Mouse (Mus musculus): ENCODE data around the gene Reep3. TPM values are rescaled to one million over a fixed set of nuclear protein-coding genes. Genes with fewer than 3 reads are reported as not detected.

The Reep3 gene
- polyA plus RNA-seq, 1 experiment from 2014 or later, result 38.6 TPM

- H3K27me3 ChIP-seq, result no peaks in the 10 kb centered on the region
- peak overlapping the region; percentile 85 for H3K4me2 ChIP-seq (replicated peaks)
- peaks cover 38% of the 10 kb centered on the region for H3K4me1 ChIP-seq (replicated peaks)
- H3K9me3 ChIP-seq, result no peaks in the 10 kb centered on the region
- H3K36me3 ChIP-seq, result no peaks in the 10 kb centered on the region
- H3K27ac ChIP-seq, result no peak overlapping the region
- WGBS, result 87% methylated on average over 7 of the region's 7 CpGs
- H3K4me3 ChIP-seq (replicated peaks), result peak overlapping the region; percentile 90; the same call in 1 of the 2 replicates
- H3K9ac ChIP-seq (replicated peaks), result no peak overlapping the region
- no peak for ATAC-seq
Observed at GRCm38 (mm10) chr10:67094922-67095321, 1.8 kb downstream of the Reep3 start.

- WGBS, result 96% methylated on average over 4 of the region's 4 CpGs
- no peaks in the 10 kb centered on the region for H3K36me3 ChIP-seq
- no peak overlapping the region for H3K4me2 ChIP-seq (replicated peaks)
- no peaks in the 10 kb centered on the region for H3K27me3 ChIP-seq
- H3K4me3 ChIP-seq (replicated peaks), result no peak overlapping the region
- no peak overlapping the region for H3K9ac ChIP-seq (replicated peaks)
- H3K4me1 ChIP-seq (replicated peaks), result peaks cover 13% of the 10 kb centered on the region
- H3K9me3 ChIP-seq, result no peaks in the 10 kb centered on the region
- no peak for ATAC-seq
- no peak overlapping the region for H3K27ac ChIP-seq
Observed at GRCm38 (mm10) chr10:67090611-67091010, 6.1 kb downstream of the Reep3 start.

- no peak overlapping the region for H3K4me2 ChIP-seq (replicated peaks)
- H3K36me3 ChIP-seq, result no peaks in the 10 kb centered on the region
- no peaks in the 10 kb centered on the region for H3K27me3 ChIP-seq
- no peaks in the 10 kb centered on the region for H3K9me3 ChIP-seq
- H3K9ac ChIP-seq (replicated peaks), result no peak overlapping the region
- no peak overlapping the region for H3K4me3 ChIP-seq (replicated peaks)
- no peak overlapping the region for H3K27ac ChIP-seq
- 94% methylated on average over 5 of the region's 5 CpGs for WGBS
- H3K4me1 ChIP-seq (replicated peaks), result no peaks in the 10 kb centered on the region
- ATAC-seq, result no peak
Observed at GRCm38 (mm10) chr10:67087447-67088226, 9.1 kb downstream of the Reep3 start.

- no peaks in the 10 kb centered on the region for H3K36me3 ChIP-seq
- no peak overlapping the region for H3K9ac ChIP-seq (replicated peaks)
- H3K4me1 ChIP-seq (replicated peaks), result no peaks in the 10 kb centered on the region
- 95% methylated on average over 7 of the region's 7 CpGs for WGBS
- no peak overlapping the region for H3K27ac ChIP-seq
- no peak overlapping the region for H3K4me3 ChIP-seq (replicated peaks)
- no peaks in the 10 kb centered on the region for H3K9me3 ChIP-seq
- H3K27me3 ChIP-seq, result no peaks in the 10 kb centered on the region
- no peak overlapping the region for H3K4me2 ChIP-seq (replicated peaks)
- ATAC-seq, result no peak
Observed at GRCm38 (mm10) chr10:67085916-67086315, 10.8 kb downstream of the Reep3 start.

GRCm38 (mm10) chr10:67085124-67085523 is 11.6 kb downstream of the Reep3 start:
- Histone ChIP-seq H3K36me3 (no peaks in the 10 kb centered on the region), H3K27ac (no peak overlapping the region), H3K4me2 (replicated peaks) (no peak overlapping the region), H3K9ac (replicated peaks) (no peak overlapping the region), H3K27me3 (no peaks in the 10 kb centered on the region), H3K4me1 (replicated peaks) (no peaks in the 10 kb centered on the region), H3K9me3 (no peaks in the 10 kb centered on the region), H3K4me3 (replicated peaks) (no peak overlapping the region)
- ATAC-seq, result no peak; the same call in 1 of the 2 replicates
- 78% methylated on average over 10 of the region's 10 CpGs for WGBS

- H3K9me3 ChIP-seq, result no peaks in the 10 kb centered on the region
- no peak overlapping the region for H3K4me2 ChIP-seq (replicated peaks)
- no peak for ATAC-seq
- no peak overlapping the region for H3K27ac ChIP-seq
- H3K4me1 ChIP-seq (replicated peaks), result peaks cover 3% of the 10 kb centered on the region; the same call in 1 of the 2 replicates
- H3K4me3 ChIP-seq (replicated peaks), result no peak overlapping the region
- no peak overlapping the region for H3K9ac ChIP-seq (replicated peaks)
- H3K36me3 ChIP-seq, result no peaks in the 10 kb centered on the region
- no peaks in the 10 kb centered on the region for H3K27me3 ChIP-seq
- 76% methylated on average over 10 of the region's 10 CpGs for WGBS
Observed at GRCm38 (mm10) chr10:67083446-67084166, 13.1 kb downstream of the Reep3 start.

- Histone ChIP-seq H3K4me2 (replicated peaks) (no peak overlapping the region), H3K4me3 (replicated peaks) (no peak overlapping the region), H3K9me3 (no peaks in the 10 kb centered on the region), H3K27me3 (no peaks in the 10 kb centered on the region), H3K36me3 (no peaks in the 10 kb centered on the region), H3K27ac (no peak overlapping the region), H3K9ac (replicated peaks) (no peak overlapping the region), H3K4me1 (replicated peaks) (peaks cover 3% of the 10 kb centered on the region; the same call in 1 of the 2 replicates)
- 88% methylated on average over 4 of the region's 4 CpGs for WGBS
- ATAC-seq, result no peak
Observed at GRCm38 (mm10) chr10:67082531-67082930, 14.2 kb downstream of the Reep3 start.

- WGBS, result 94% methylated on average over 18 of the region's 18 CpGs
- no peak overlapping the region for H3K27ac ChIP-seq
- no peaks in the 10 kb centered on the region for H3K27me3 ChIP-seq
- no peaks in the 10 kb centered on the region for H3K36me3 ChIP-seq
- peaks cover 10% of the 10 kb centered on the region for H3K4me1 ChIP-seq (replicated peaks)
- no peak overlapping the region for H3K9ac ChIP-seq (replicated peaks)
- no peak overlapping the region for H3K4me3 ChIP-seq (replicated peaks)
- H3K9me3 ChIP-seq, result no peaks in the 10 kb centered on the region
- H3K4me2 ChIP-seq (replicated peaks), result no peak overlapping the region
- no peak for ATAC-seq
Observed at GRCm38 (mm10) chr10:67081206-67082007, 15.3 kb downstream of the Reep3 start.

GRCm38 (mm10) chr10:67079030-67079429 is 17.7 kb downstream of the Reep3 start:
- Histone ChIP-seq H3K4me3 (replicated peaks) (no peak overlapping the region), H3K27ac (peak overlapping the region; percentile 51), H3K9me3 (no peaks in the 10 kb centered on the region), H3K4me2 (replicated peaks) (no peak overlapping the region), H3K4me1 (replicated peaks) (peaks cover 11% of the 10 kb centered on the region), H3K36me3 (no peaks in the 10 kb centered on the region), H3K9ac (replicated peaks) (no peak overlapping the region), H3K27me3 (no peaks in the 10 kb centered on the region)
- ATAC-seq, result no peak
- 47% methylated on average over 4 of the region's 4 CpGs for WGBS

- Histone ChIP-seq H3K36me3 (no peaks in the 10 kb centered on the region), H3K27ac (no peak overlapping the region), H3K4me2 (replicated peaks) (no peak overlapping the region), H3K4me1 (replicated peaks) (peaks cover 11% of the 10 kb centered on the region), H3K9ac (replicated peaks) (no peak overlapping the region), H3K27me3 (no peaks in the 10 kb centered on the region), H3K4me3 (replicated peaks) (no peak overlapping the region), H3K9me3 (no peaks in the 10 kb centered on the region)
- no peak for ATAC-seq
- WGBS, result 63% methylated on average over 21 of the region's 21 CpGs
Observed at GRCm38 (mm10) chr10:67075931-67076878, 20.5 kb downstream of the Reep3 start.

- peaks cover 8% of the 10 kb centered on the region for H3K4me1 ChIP-seq (replicated peaks)
- no peaks in the 10 kb centered on the region for H3K36me3 ChIP-seq
- H3K9me3 ChIP-seq, result no peaks in the 10 kb centered on the region
- no peak overlapping the region for H3K27ac ChIP-seq
- no peak overlapping the region for H3K4me2 ChIP-seq (replicated peaks)
- no peak overlapping the region for H3K9ac ChIP-seq (replicated peaks)
- no peak overlapping the region for H3K4me3 ChIP-seq (replicated peaks)
- no peaks in the 10 kb centered on the region for H3K27me3 ChIP-seq
- no peak for ATAC-seq
- 97% methylated on average over 8 of the region's 8 CpGs for WGBS
Observed at GRCm38 (mm10) chr10:67073577-67073976, 23.2 kb downstream of the Reep3 start.
